Mouse (Mus musculus) adipocyte (in vitro differentiated cells): Measurements from ENCODE around the gene Ssxb10.
"Not testable (repeated sequence)": the region's sequence is repeated elsewhere in the genome, so short reads cannot be mapped to it uniquely, and the experiment has no call there.

ENCODE experiments used
- DNase-seq: peaks from one replicate; pipeline ENCODE4 v3.0.0-alpha.2; 2016; ENCODE audit warnings: low spot score

Gene Ssxb10

GRCm38 (mm10) chrX:8327124-8327523 lies at the start of gene Ssxb10:
Ssxb10 (plus strand) TSS chrX:8327424.
- no peak for DNase-seq

DNA sequence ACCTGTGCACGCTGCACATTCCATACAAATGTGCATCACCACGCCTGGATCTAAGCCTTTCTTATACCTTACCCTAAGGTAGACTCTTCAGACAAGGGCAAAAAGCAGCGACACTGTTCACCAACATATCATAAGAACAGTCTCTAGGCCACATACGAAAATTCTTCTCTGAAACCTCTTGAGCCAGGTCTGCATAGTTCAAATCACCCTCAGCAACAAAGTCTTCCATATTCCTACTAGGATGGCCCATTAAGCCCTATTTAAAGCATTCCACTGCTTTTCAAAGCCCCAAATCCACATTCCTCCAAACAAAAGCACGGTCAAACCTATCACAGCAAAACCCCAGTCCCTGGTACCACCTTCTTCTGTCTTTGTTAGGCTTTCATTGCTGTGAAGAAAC lies 38.6 kb upstream of the Ssxb10 start:
- DNase-seq, result no peak

- DNase-seq, result no peak
Observed at GRCm38 (mm10) chrX:8309302-8309701, 17.9 kb upstream of the Ssxb10 start.

DNA sequence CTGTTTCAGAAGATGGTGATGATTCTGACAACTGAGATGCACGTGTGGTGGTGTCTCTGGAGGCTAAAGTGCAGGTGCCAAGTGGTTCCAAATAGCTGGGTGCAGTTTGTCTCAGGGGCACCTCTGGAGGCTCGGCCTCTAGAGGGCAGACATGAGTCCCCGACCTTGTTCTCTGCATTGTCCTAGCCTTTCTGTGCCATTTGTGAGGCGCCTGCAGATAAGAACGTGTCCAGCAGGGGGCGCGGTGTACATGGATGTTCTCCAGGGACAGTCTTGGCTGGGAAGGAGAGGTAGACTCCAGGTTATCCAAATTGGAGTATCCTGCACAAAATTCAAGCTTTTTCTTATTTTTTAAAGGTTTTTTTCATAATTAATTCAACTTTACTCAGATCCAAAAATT lies 12.3 kb upstream of the Ssxb10 start:
- DNase-seq, result peak; percentile 30

DNA sequence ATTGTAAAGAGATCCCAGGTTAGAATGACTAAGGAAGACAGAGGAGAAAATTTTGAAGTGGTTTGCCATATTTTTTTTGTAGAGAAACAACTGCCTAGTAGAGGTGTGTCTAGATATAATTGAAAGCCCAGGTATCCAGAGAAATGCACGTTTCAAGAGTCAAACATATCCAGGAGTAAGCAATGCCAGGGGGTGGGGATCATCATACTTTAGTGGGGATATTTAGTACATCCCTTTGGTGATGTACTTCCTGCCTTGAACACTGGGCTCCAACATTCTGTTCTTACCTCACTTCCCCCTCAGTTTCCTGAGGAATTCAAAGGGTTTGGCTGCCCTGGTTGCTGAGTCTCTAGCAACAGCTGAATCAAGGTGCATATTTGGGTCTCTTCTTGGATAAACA lies 39.5 kb downstream of the Ssxb10 start, which contains the start of gene Ssxb9:
TSS of gene Ssxb9 (plus strand) at position 301 of the 400 bp plus-strand sequence.
- DNase-seq, result not testable (repeated sequence)
